Mouse (Mus musculus) left cerebral cortex, postnatal 10 days (tissue): ENCODE data around the gene Cpne9. TPM values are rescaled to one million over a fixed set of nuclear protein-coding genes. Genes with fewer than 3 reads are reported as not detected.

Experiments used
- DNase-seq, 2 experiments: peaks; one replicate each; pipeline ENCODE4 v3.0.0; 2021 to 2022; ENCODE audit warnings: low spot score in 2 of 2, mixed read lengths in 1 of 2; ENCODE audit errors: extremely low spot score in 1 of 2
- intact Hi-C: fragments of 180-260 bp; cut with DNase I; formaldehyde crosslinking; loops from one replicate; pipeline ENCODE4 v1.15.1; 2025
- total RNA-seq, 2 experiments: library from RNA; stranded (reverse); gene quantifications; 2 replicates each; pipeline ENCODE4 v1.2.3; 2021

Gene Cpne9
- 10 to 100 TPM; 21.0 to 22.3 TPM for total RNA-seq

DNA sequence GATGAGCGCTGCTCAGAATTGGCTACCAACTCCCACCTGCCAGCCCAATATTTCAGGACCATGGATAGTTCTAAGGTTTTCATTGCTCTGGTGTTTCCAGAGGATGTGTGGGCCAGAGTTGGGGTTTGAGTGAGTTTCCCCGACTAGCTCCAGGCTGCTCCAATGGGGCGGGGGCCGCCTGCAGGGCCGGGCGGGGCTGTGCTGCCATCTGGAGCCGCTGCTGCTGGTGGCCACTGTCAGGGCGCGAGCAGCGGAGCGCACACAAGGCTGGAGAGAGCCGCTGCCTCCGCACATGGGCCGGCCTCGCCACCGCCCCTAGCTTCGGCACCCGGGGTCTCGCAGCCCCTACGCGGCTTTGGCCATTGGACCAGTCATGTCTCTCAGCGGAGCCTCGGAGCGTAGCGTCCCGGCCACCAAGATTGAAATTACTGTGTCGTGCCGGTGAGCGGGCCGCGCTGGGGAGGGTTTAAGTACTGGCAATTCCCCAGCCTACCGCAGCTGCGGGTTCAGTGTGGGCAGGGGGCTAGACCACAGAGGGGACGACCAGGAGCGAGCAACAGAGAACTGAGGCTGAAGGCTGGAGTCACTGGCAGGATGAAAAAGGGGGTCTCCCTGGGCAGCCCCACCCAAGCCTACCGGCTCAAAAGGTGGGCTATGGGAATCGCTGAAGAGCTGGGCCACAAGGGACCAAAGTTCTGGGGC, at the start of gene Cpne9:
Gene Cpne9 (plus strand): TSS at position 207 of the 702 bp plus-strand sequence.
- peak in 1 of 2 experiments; percentile 71 for DNase-seq
- intact Hi-C loops = no loop called here

DNA sequence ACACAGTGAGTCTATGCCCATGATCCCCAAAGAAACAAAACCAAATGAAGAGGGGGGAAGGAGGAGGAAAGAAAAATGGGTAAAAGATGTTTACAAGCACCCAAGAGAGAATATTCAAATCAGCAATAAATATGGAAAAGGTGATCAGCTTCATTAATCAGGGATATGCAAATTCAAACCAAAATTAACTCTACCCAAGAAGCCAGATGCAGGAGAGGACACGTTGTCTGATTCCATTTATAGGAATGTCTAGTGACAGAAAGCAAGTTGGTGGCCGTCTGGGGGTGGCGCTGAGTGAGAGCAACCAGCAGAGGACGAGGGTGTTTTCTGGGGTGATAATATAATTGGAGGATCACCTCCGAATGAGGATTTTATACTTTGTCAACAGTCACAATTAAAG, 47.0 kb upstream of the Cpne9 start:
- intact Hi-C loops = no loop called here
- no peak for DNase-seq

DNA sequence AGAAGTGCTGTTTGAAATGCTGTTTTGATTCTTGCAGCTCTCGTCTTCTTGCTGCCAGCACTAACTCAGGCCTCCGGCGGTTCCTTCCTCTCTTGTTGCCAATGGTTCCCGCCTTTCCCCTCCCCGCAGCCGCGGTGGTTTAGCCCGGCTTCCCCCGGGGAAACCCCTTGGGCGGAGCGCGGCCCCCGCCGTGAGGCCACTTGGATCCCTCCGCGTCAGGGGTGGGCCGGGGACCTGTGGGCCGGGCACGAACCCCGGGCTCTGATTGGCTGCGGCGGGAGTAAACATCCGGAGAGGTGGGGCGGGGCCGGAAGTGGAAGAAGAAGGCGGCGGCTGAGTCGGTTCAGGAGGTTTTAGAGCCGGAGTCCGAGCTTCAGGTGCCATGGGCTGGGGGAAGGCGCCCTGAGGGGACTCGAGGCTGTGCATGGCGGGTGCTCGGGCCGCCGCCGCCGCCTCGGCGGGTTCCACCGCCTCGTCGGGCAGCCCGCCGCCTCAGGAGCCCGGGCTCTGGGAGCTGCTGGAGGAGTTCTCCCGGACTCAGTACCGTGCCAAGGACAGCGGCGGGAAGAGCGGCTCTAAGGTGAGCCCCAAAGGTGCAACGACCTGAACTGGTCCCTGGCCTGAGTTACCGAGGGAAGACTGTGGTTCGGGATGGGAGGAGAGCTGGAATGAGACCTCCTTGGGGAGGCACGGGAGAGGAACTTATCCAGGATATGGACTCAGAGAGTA, 44.4 kb upstream of the Cpne9 start, which contains the start of gene Mtmr14:
Gene Mtmr14 (plus strand): TSS at position 302 of the 729 bp plus-strand sequence.
- intact Hi-C loops = loop anchor here (2.0 kb wide), 1 partner anchor 43 kb away; the partner anchor contains the start of gene Lhfpl4
- DNase-seq = peak; percentile 98 to 100

DNA sequence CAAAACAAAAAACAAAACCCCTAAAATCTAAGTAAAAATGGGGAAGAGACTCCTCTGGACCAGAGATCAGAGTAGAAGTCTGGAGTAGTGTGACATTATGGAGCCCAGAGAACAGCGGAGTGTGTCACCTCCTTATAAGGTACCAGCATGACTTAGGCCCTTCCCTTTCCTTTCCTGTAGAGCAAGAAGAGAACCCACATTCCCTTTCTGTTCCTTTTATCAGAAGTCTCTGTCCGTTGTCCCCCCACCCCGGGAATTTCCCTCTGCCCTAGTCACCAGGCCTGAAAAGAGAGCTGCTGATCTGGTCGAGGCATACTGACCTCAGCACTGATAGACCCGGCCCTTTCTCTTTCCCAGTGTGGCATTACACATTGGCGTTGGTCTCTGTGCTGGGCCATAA, 43.7 kb upstream of the Cpne9 start:
- intact Hi-C loops = no loop called here
- DNase-seq = no peak

DNA sequence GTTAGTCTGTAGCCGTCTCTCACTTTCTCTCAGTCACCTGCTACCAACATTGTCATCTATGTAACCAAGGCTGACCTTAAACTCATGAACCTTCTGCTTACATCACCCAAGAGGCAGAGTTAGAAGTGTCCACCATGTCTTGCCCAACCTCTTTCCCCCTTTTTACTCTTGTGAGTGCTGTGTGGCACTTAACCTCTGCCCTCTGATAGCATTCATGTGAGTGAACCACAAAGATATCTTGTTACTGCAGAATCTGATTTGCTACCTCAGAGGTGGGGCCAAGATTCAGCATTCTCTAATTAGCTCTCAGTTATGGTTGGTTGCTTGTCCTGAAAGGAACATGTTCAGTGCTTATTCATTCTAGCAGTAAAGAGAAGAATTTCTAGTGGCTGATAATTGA, 39.4 kb upstream of the Cpne9 start:
- intact Hi-C loops = no loop called here
- no peak for DNase-seq

DNA sequence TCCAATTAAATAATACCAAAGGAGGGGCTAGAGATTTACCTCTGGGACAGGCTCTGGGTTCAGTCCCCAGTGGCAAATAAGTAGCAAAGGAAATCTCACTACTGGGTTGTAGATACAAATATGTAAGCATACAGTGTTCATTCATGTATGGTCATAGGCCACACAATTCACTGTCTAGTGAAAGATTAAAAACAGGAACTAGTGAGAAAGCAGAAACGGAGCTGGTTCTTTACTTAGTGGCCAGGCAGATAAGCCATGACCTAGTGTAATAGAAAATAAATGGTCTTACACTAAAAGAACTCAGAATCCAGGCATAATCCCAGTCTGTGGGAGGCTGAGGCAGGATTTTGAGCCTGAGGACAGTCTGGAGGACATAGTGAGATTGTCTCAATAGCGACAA, 36.5 kb upstream of the Cpne9 start:
- DNase-seq = no peak
- intact Hi-C loops = no loop called here

DNA sequence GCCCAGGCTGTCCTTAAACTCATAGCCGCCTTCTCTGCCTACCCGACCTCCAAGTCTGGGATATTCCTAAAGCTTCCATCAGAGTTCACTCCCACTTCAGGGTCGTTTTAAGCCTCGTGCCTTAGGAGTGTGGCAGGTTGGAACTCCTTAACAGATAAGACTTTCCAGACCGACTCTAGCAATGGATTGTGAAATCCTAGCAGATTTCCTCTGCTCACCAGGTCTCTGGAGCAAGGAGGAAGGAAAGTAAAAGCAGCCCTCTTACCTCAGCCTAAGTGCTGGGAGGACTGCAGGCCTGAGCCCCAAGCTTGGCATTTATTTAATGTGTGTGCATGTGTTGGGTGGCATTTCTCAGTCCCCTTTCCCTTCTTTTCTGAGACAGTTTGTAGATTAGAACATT, 31.3 kb upstream of the Cpne9 start:
- DNase-seq = no peak
- intact Hi-C loops = no loop called here

DNA sequence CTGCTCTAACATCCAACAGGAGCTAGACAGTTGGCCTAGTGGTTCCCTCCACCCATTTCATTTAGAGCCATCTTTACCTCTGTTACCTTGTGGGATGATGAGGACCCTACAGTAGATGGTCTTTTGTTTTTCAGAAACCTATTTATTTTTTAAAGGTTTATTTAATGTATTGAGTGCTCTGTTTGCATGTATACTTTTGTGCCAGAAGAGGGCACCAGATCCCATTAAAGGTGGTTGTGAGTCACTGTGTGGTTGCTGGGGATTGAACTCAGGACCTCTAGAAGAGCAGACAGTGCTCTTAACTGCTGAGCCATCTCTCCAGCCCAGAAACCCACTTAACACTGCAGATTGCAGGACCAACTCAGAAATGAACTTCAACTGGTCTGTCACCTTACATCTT, 30.2 kb upstream of the Cpne9 start:
- no peak for DNase-seq
- intact Hi-C loops = no loop called here

DNA sequence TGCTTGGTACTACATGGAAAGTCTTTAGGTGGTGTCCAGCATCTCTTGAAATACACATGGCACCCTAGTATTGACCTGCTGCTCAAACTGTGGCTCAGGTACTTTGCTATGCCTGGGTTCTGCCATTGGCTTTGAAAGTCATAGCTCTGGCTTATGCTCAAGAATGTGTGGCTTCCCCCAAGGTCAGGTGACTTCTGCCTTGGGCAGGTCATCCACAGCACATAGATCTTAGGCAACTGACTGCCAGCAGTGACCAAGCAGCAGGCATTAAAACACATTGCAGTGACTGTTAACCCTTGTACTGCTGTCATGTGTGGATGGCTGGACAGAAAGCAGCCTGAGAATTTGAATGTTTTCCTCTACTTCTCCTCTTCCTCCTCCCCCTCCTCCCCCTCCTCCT, 27.2 kb upstream of the Cpne9 start:
- no peak for DNase-seq
- intact Hi-C loops = no loop called here

DNA sequence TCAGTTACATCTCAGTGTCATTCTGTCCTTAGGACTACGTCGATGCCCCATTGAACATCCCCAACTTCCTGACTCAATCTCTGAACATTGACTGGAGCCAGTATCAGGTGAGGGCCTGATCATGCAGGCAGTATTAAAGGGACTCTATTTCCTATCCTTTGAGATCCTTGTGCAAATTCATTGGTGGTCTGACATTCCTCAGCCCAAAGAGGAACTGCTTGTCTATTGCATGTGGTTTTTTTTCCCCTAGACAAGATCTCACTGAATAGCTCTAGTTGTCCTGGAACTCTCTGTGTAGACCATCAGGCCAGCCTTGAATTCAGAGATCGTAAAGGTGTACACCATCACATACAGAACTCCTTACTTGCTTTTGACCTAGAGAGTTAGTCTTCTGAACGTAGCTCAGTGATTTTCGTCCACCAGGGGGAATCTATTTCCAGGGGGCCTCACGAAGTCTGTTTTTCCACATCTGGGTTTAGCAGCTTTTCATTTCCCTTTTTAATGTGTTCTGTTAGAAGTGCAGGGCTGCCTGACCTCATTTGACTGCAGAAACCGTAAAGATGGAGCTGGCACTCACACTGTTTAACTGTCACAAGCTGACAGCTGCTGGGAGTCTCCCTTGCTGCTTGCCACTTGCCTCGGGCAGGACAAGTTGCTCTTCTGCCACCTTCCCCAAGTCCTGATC, 20.8 kb upstream of the Cpne9 start:
- DNase-seq = no peak
- intact Hi-C loops = no loop called here

DNA sequence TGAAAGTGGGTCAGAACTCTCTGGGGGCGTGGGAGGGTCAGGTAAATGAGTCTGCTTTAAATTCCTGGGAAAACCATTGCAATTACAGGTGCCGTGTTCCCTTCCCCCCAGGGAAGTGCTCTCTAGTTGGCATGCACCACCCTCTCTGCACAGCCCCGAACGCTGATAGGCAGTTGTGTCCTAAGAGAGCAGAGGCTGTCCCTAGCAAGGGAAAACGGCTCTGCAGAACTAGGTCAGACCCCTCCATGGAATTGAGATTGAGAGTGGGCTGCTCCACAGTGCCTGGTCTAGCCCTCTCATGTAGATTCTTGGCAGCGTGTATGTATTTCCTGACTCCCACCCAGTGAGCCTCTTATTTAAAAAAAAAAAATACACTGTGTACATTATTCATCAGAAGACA, 18.6 kb upstream of the Cpne9 start:
- no peak for DNase-seq
- intact Hi-C loops = no loop called here

DNA sequence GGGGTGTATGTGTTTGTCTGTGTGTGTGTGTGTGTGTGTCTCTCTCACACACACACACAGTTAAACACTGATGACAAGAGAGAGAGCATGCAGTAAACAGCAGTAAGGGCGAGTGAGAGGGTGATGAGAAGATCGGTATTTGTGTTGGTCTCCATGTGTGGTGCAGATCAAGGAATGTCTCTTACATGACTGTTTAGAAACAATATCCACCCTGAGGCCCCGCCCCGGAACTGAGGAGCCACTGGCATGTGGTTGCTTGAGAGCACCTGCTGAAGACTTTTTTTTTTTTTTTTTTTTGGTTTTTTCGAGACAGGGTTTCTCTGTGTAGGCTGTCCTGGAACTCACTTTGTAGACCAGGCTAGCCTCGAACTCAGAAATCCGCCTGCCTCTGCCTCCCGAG, 17.7 kb upstream of the Cpne9 start:
- intact Hi-C loops = no loop called here

DNA sequence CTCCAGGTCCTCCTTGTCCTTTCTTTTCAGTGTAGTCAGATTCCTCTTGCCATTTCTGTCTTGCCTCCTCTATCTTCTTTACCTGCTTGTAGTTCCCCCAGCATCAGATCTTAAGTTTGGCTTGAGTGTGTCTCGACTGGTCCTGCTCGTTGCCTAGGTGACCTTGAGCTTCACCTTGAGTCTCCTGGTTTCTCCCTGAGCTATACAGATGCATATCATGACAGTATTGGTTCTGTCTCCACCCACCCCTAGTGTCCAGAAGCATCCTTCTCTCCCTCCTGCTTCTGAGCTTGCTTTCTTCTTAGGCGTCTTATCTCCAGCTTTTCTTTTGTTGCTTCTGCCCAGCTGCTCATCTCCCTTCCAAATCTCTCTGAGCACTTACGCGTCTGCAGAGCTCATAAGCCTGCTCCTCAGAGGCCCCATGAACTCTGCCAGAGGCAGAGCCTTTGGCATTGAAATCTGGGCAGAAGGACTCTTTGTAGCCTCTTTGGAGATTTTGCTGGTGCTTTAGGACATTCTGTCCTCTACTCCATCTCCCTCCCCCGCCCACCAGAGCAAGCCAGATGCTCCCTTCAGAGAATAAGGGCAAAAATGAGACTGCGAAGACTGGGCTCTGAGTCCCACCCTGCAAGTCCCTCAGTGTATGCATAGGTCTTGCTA, 15.0 kb upstream of the Cpne9 start:
- no peak for DNase-seq

More for the DNA sequence above, 17.7 kb upstream of the Cpne9 start:
- DNase-seq = no peak

DNA sequence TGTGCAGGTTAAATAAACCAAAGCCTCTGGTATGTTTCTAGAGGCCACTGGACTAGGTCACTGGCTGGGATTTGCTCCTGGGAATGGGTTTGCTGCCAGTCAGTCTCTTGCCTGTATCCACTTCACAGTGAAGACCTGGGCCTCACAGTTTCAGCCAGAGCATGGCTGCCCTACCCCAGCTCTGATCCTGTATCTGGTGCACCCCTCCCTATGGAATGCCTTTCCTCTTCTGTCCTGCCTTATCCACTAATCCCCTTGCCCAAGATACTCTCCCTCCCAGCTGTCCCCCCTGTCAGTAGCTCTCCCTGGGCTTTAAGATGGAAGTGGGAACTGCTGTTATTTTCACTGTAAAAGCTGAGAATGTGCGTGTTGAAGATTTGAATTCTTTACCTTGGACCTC, 14.1 kb upstream of the Cpne9 start:
- DNase-seq = no peak
- intact Hi-C loops = no loop called here

More for the DNA sequence above, 15.0 kb upstream of the Cpne9 start:
- intact Hi-C loops = no loop called here

DNA sequence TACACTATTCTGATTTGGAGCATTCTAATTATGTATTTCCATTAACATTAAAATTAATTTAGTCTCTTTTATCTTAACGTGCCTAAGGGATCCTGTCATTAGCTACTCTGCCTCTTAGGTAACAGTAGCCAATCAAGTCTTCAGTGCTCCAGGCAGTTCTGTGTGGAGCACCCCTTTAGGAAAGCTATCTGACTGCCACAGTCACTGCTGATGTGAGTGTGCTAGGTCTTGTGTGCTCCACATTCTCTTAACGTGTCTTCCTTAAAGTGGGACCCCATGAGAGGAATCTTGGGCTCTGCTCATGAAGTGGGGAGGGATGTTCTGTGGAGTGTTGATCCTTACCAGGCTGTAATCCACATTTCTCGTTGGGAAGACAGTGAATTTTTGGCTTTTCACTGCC, 9.7 kb upstream of the Cpne9 start:
- no peak for DNase-seq
- intact Hi-C loops = no loop called here

DNA sequence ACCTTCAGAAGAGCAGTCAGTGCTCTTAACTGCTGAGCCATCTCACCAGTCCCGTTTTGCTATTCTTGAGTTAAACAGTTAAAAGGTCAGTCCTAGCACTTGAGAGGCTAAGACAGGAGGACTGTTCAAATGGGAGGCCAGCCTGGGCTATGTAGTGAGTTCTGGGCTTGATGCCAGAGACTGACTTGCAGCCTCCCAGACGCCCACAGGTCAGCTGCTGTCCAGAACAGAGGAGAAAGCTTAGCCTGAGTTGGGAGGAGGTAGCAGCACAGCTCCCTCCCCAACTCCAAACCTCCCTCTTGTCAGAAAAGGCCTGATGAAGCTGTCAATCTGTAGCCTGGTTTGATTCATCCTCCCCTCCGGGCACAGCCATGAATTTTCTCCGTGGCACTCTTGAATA, 5.3 kb upstream of the Cpne9 start:
- intact Hi-C loops = no loop called here
- no peak for DNase-seq

DNA sequence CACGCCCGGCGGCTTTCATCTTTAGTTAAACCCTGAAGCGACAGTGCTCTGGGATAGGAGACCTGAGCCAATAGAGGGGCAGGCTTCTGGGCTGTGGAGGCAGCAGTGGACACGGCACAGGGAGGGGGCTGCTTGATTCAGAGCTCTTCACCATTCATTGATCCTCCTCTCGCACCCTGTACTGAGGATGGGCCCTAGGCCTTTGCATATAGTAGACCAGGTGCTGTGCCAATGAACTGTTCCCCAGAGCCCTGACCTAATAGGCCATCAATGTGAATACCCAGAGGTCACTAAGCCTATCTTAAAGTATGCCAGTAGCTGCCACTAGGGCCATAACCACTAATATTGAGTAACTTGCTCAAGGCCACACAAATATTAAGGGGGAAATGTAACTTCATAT, 431 bp upstream of the Cpne9 start:
- DNase-seq = no peak
- intact Hi-C loops = no loop called here

DNA sequence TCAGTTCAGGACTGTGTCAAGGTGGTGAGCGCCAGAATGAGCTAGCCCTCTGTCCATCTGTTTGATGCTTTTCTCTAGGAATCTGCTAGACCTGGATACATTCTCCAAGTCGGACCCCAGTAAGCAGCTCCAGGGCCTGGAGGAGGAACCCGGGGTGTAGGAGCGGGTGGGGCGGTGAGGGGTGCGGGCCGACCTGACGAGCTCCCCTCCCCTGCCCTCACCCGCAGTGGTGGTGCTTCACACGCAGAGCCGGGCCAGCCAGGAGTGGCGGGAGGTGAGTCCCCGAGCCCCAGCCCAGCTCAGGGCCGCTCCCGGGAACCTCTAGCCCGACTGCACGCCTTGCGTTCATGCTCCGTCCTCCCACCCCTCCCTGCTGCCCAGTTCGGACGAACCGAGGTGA, 862 bp downstream of the Cpne9 start:
- intact Hi-C loops = no loop called here
- peak in 1 of 2 experiments; percentile 47 for DNase-seq

DNA sequence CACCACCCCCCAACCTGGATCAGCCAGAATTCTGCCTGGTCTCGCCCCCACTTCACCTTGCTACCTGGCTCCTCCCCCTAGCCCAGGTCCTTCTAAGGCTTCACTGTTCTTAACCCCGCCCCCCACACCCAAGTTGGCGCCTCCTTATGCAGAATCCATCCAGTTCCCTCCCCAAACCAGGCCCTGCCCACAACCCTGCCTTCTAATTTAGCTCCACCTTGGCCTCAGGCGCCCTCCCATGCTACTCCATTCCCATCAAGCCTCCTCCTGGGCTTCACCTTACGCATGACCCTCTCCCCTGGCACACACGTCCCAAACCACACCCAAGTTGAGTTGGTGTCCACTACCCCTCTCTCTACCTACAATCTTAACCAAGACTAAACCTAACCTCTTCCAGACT, 1.4 kb downstream of the Cpne9 start:
- intact Hi-C loops = no loop called here
- DNase-seq = no peak
